Mouse (Mus musculus) MEL (cell line): Measurements from ENCODE around the gene 3110082I17Rik. TPM values are rescaled to one million over a fixed set of nuclear protein-coding genes. Genes with fewer than 3 reads are reported as not detected.

ENCODE experiments used
- DNase-seq: peaks from one replicate; pipeline ENCODE4 v3.0.0; 2011; ENCODE audit warnings: low read depth, low spot score
- H3K27ac ChIP-seq: 2 replicates; pipeline ENCODE4 v1.5.1; 2012; ENCODE audit warnings: low read depth, mild to moderate bottlenecking, control low read depth, low read length, moderate library complexity; ENCODE audit not compliant: control insufficient read depth
- H3K27me3 ChIP-seq, 2 experiments: fragments of 150-350 bp in 1 of 2; sonication (generic) in 1 of 2; 2 replicates each; pipeline ENCODE4 v1.6.1; 2012; ENCODE audit warnings: low read length in 2 of 2, mild to moderate bottlenecking in 2 of 2, improper control_type of control experiment in 1 of 2, moderate library complexity in 1 of 2; ENCODE audit not compliant: insufficient read depth in 2 of 2, control insufficient read depth in 1 of 2
- H3K36me3 ChIP-seq, 2 experiments: 2 replicates each; pipeline ENCODE4 v1.6.1; 2012 to 2014; ENCODE audit warnings: low read length in 2 of 2, improper control_type of control experiment in 1 of 2, inconsistent platforms in 1 of 2, mild to moderate bottlenecking in 1 of 2; ENCODE audit not compliant: insufficient read depth in 2 of 2, control insufficient read depth in 1 of 2
- H3K4me1 ChIP-seq, 2 experiments: fragments of 150-350 bp in 1 of 2; sonication (generic) in 1 of 2; 2 replicates each; pipeline ENCODE4 v1.6.1; 2012; ENCODE audit warnings: low read length in 2 of 2, improper control_type of control experiment in 1 of 2, mild to moderate bottlenecking in 1 of 2; ENCODE audit not compliant: insufficient read depth in 2 of 2, control insufficient read depth in 1 of 2
- H3K4me3 ChIP-seq, 2 experiments: fragments of 150-350 bp in 1 of 2; sonication (generic) in 1 of 2; 2 replicates each; pipeline ENCODE4 v1.5.1; 2012; ENCODE audit warnings: low read depth in 2 of 2, low read length in 2 of 2, mild to moderate bottlenecking in 2 of 2, moderate library complexity in 2 of 2, control low read depth in 1 of 2, improper control_type of control experiment in 1 of 2; ENCODE audit not compliant: control insufficient read depth in 1 of 2, insufficient read depth in 1 of 2
- H3K79me2 ChIP-seq: 2 replicates; pipeline ENCODE4 v1.6.1; 2012; ENCODE audit warnings: mild to moderate bottlenecking, low read length, moderate library complexity; ENCODE audit not compliant: control insufficient read depth, poor library complexity, insufficient read depth
- H3K9ac ChIP-seq: 2 replicates; pipeline ENCODE4 v1.6.1; 2012; ENCODE audit warnings: low read depth, mild to moderate bottlenecking, control low read depth, low read length, moderate library complexity; ENCODE audit not compliant: control insufficient read depth, poor library complexity, severe bottlenecking
- H3K9me3 ChIP-seq: fragments of 150-350 bp; sonication (generic); replicated peaks from 2 replicates; pipeline ENCODE4 v1.6.1; 2012; ENCODE audit warnings: mild to moderate bottlenecking, low read length, improper control_type of control experiment, moderate library complexity; ENCODE audit not compliant: insufficient read depth
- CHD1 ChIP-seq: IDR thresholded peaks from 2 replicates; pipeline ENCODE4 v1.6.1; 2012; ENCODE audit warnings: low read depth, mild to moderate bottlenecking, inconsistent platforms, low read length, improper control_type of control experiment
- CHD2 ChIP-seq: IDR thresholded peaks from 2 replicates; pipeline ENCODE4 v1.6.1; 2011; ENCODE audit warnings: low read length, improper control_type of control experiment
- E2F4 ChIP-seq: IDR thresholded peaks from 2 replicates; pipeline ENCODE4 v1.6.1; 2011; ENCODE audit warnings: low read depth, low read length, improper control_type of control experiment, borderline replicate concordance
- ELF1 ChIP-seq: IDR thresholded peaks from 2 replicates; pipeline ENCODE4 v1.6.1; 2014; ENCODE audit warnings: low read depth, mild to moderate bottlenecking, inconsistent platforms, low read length, improper control_type of control experiment, moderate library complexity
- EP300 ChIP-seq, 2 experiments: IDR thresholded peaks; 2 replicates each; pipeline ENCODE4 v1.6.1; 2011; ENCODE audit warnings: improper control_type of control experiment in 2 of 2, low read length in 2 of 2, low read depth in 1 of 2, mild to moderate bottlenecking in 1 of 2
- GABPA ChIP-seq: IDR thresholded peaks from 2 replicates; pipeline ENCODE4 v1.6.1; 2012; ENCODE audit warnings: low read depth, mild to moderate bottlenecking, inconsistent platforms, low read length, improper control_type of control experiment, moderate library complexity
- HCFC1 ChIP-seq: IDR thresholded peaks from 2 replicates; pipeline ENCODE4 v1.6.1; 2012; ENCODE audit warnings: low read depth, mild to moderate bottlenecking, inconsistent platforms, low read length, improper control_type of control experiment, moderate library complexity
- MAFK ChIP-seq: IDR thresholded peaks from 2 replicates; pipeline ENCODE4 v1.6.1; 2011; ENCODE audit warnings: low read depth, mild to moderate bottlenecking, low read length, improper control_type of control experiment, borderline replicate concordance
- MAZ ChIP-seq: IDR thresholded peaks from 2 replicates; pipeline ENCODE4 v1.6.1; 2012; ENCODE audit warnings: low read depth, mild to moderate bottlenecking, inconsistent platforms, low read length, improper control_type of control experiment
- MEF2A ChIP-seq: IDR thresholded peaks from 2 replicates; pipeline ENCODE4 v1.6.1; 2014; ENCODE audit warnings: low read depth, mild to moderate bottlenecking, inconsistent platforms, low read length, improper control_type of control experiment; ENCODE audit not compliant: poor library complexity, insufficient replicate concordance, severe bottlenecking; ENCODE audit errors: extremely low read depth
- MXI1 ChIP-seq: IDR thresholded peaks from 2 replicates; pipeline ENCODE4 v1.6.1; 2011; ENCODE audit warnings: mild to moderate bottlenecking, low read depth, low read length, improper control_type of control experiment
- MYB ChIP-seq: IDR thresholded peaks from 2 replicates; pipeline ENCODE4 v1.6.1; 2011; ENCODE audit warnings: mild to moderate bottlenecking, low read depth, low read length, improper control_type of control experiment
- MYC ChIP-seq: IDR thresholded peaks from 2 replicates; pipeline ENCODE4 v1.6.1; 2011; ENCODE audit warnings: low read depth, mild to moderate bottlenecking, low read length, improper control_type of control experiment, moderate library complexity
- NELFE ChIP-seq: IDR thresholded peaks from 2 replicates; pipeline ENCODE4 v1.6.1; 2011; ENCODE audit warnings: low read depth, low read length, improper control_type of control experiment
- NRF1 ChIP-seq: IDR thresholded peaks from 2 replicates; pipeline ENCODE4 v1.6.1; 2014; ENCODE audit warnings: low read depth, mild to moderate bottlenecking, inconsistent platforms, low read length, improper control_type of control experiment, moderate library complexity; ENCODE audit not compliant: poor library complexity, insufficient read depth, severe bottlenecking
- POLR2AphosphoS5 ChIP-seq: IDR thresholded peaks from 2 replicates; pipeline ENCODE4 v1.6.1; 2012; ENCODE audit warnings: low read depth, borderline replicate concordance, mild to moderate bottlenecking, inconsistent platforms, low read length, moderate library complexity, mixed read lengths
- RAD21 ChIP-seq: IDR thresholded peaks from 2 replicates; pipeline ENCODE4 v1.6.1; 2011; ENCODE audit warnings: mild to moderate bottlenecking, low read depth, low read length, improper control_type of control experiment
- RCOR1 ChIP-seq: IDR thresholded peaks from 2 replicates; pipeline ENCODE4 v1.6.1; 2012; ENCODE audit warnings: low read depth, mild to moderate bottlenecking, inconsistent platforms, low read length, improper control_type of control experiment
- SIN3A ChIP-seq: IDR thresholded peaks from 2 replicates; pipeline ENCODE4 v1.6.1; 2012; ENCODE audit warnings: low read length, improper control_type of control experiment, inconsistent platforms
- TBP ChIP-seq: IDR thresholded peaks from 2 replicates; pipeline ENCODE4 v1.8.0; 2011; ENCODE audit warnings: low read depth, low read length, improper control_type of control experiment
- TCF12 ChIP-seq: IDR thresholded peaks from 2 replicates; pipeline ENCODE4 v1.6.1; 2014; ENCODE audit warnings: low read depth, mild to moderate bottlenecking, inconsistent platforms, low read length, improper control_type of control experiment, moderate library complexity
- UBTF ChIP-seq: IDR thresholded peaks from 2 replicates; pipeline ENCODE4 v1.6.1; 2012; ENCODE audit warnings: low read depth, mild to moderate bottlenecking, inconsistent platforms, low read length, improper control_type of control experiment, moderate library complexity, borderline replicate concordance; ENCODE audit not compliant: insufficient read depth
- USF2 ChIP-seq, 2 experiments: IDR thresholded peaks; 2 replicates each; pipeline ENCODE4 v1.6.1; 2011 to 2012; ENCODE audit warnings: improper control_type of control experiment in 2 of 2, low read length in 2 of 2, borderline replicate concordance in 1 of 2, inconsistent platforms in 1 of 2, low read depth in 1 of 2, mild to moderate bottlenecking in 1 of 2; ENCODE audit not compliant: insufficient read depth in 1 of 2
- ZKSCAN1 ChIP-seq: IDR thresholded peaks from 2 replicates; pipeline ENCODE4 v1.6.1; 2012; ENCODE audit warnings: low read depth, mild to moderate bottlenecking, inconsistent platforms, low read length, improper control_type of control experiment, moderate library complexity
- ZMIZ1 ChIP-seq: IDR thresholded peaks from 2 replicates; pipeline ENCODE4 v1.6.1; 2012; ENCODE audit warnings: low read depth, mild to moderate bottlenecking, inconsistent platforms, low read length, improper control_type of control experiment, moderate library complexity
- polyA plus RNA-seq, 2 experiments: library from polyadenylated mRNA; stranded (reverse) in 1 of 2; unstranded in 1 of 2; fragments of >175 nt in 1 of 2; fragments of >200 nt in 1 of 2; gene quantifications; 2 replicates each; pipeline versions ENCODE4 v1.2.1 to v1.2.4; 2012; ENCODE audit warnings: low replicate concordance in 2 of 2, low read depth in 1 of 2; ENCODE audit not compliant: insufficient read length in 2 of 2, insufficient read depth in 1 of 2, missing spikeins in 1 of 2
- total RNA-seq: library from RNA; depleted of rRNA; stranded (reverse); fragments of 300-350 nt; gene quantifications from 2 replicates; pipeline ENCODE4 v1.2.3, GENCODE M21; 2012

3110082I17Rik gene
- total and polyA plus RNA-seq, 3 experiments: 58.1 to 79.5 TPM; not detected in 1

DNA sequence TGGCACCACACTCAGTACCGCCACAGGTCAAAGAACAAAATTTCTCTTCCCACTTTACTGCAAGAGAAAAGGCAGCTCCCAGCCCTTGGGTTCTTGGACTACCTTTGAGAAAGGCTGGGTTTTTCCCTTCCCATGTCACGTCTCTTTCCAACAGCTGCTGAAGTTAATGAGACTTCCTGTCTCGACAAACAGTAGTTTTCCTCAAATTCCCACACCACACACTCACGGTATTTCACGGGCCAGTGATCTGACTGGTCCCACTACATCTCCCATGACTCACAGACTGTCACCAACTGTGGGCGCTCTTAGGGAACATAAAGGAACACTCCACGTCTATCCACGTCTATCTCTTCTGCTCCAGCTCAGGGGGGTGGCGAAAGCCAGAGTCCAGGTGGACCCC, 35.1 kb downstream of the 3110082I17Rik start:
- H3K9me3 ChIP-seq: no peaks in the 10 kb centered on the region

GRCm38 (mm10) chr5:139423026-139423865, 37.1 kb downstream of the 3110082I17Rik start, which contains the start of gene Gper1:
TSS of gene Gper1 (plus strand) at chr5:139423151.
- H3K27me3 ChIP-seq: no peaks in the 10 kb centered on the region
- no peak within 1 kb of the TSS for H3K9ac ChIP-seq
- H3K27ac ChIP-seq: no peak within 1 kb of the TSS
- no peak for DNase-seq
- H3K36me3 ChIP-seq: no peaks in the 10 kb centered on the region
- H3K79me2 ChIP-seq: no peaks in the 10 kb centered on the region
- H3K9me3 ChIP-seq: no peaks in the 10 kb centered on the region
- no peak for TF ChIP-seq SIN3A
- no peak for TF ChIP-seq USF2 (IDR thresholded peaks at IDR 0.05; ENCODE audit: borderline replicate concordance in 1 of 2, insufficient read depth in 1 of 2, low read depth in 1 of 2, low read length in 2 of 2)
- TF ChIP-seq MAFK: no peak
- TF ChIP-seq RAD21: no peak
- TF ChIP-seq RCOR1: no peak
- no peak for TF ChIP-seq GABPA
- no peak for TF ChIP-seq HCFC1
- TF ChIP-seq ZKSCAN1: no peak
- TF ChIP-seq EP300 (IDR thresholded peaks at IDR 0.05; ENCODE audit: low read depth in 1 of 2, low read length in 2 of 2): no peak
- no peak for TF ChIP-seq ELF1
- TF ChIP-seq NRF1: no peak
- no peak for TF ChIP-seq MAZ
- no peak for TF ChIP-seq TCF12
- TF ChIP-seq MYB: no peak
- TF ChIP-seq NELFE: no peak
- no peak for TF ChIP-seq MEF2A
- TF ChIP-seq POLR2AphosphoS5: no peak
- no peak for TF ChIP-seq MYC
- no peak for TF ChIP-seq CHD1
- TF ChIP-seq ZMIZ1: no peak
- H3K4me3 ChIP-seq: no peak within 1 kb of the TSS
- no peaks in the 10 kb centered on the region for H3K4me1 ChIP-seq

More for the DNA sequence above, 35.1 kb downstream of the 3110082I17Rik start:
- no peak overlapping the region for H3K4me3 ChIP-seq
- no peak overlapping the region for H3K9ac ChIP-seq
- H3K27ac ChIP-seq: no peak overlapping the region
- no peaks in the 10 kb centered on the region for H3K79me2 ChIP-seq
- no peak for DNase-seq
- TF ChIP-seq MXI1 (no peak), CHD2 (no peak), UBTF (no peak), HCFC1 (no peak), TBP (no peak), MAZ (no peak), MEF2A (no peak), E2F4 (no peak), ELF1 (no peak), GABPA (no peak), ZMIZ1 (no peak)
- peaks cover 5 to 6% of the 10 kb centered on the region in 2 experiments for H3K4me1 ChIP-seq
- H3K36me3 ChIP-seq: 0 out of 4 replicates have a peak, but pooled peaks cover 0 to 1% of the 10 kb centered on the region in 2 experiments
- H3K27me3 ChIP-seq: no peaks in the 10 kb centered on the region
